8 mouse cellular contexts compared by ENCODE assay signal in genomic region chr7:126791851-126792720, GRCm38 (mm10). TPM values are rescaled to one million over a fixed set of nuclear protein-coding genes. Genes with fewer than 3 reads are reported as not detected.
DNase-seq lines count a peak whose midpoint lies in the region; ATAC-seq and TF ChIP-seq lines count a peak whose summit lies in the region.

Ppp4c (minus strand) TSS chr7:126792496.

- peak within 1 kb of the TSS; percentile 90 for H3K27ac ChIP-seq in CH12.LX (ENCODE audit: insufficient read depth, low read depth)
- peak within 1 kb of the TSS; percentile 96 for H3K27ac ChIP-seq in forebrain, embryonic 12.5 days
- peak within 1 kb of the TSS; percentile 94 for H3K27ac ChIP-seq in heart, postnatal 0 days (ENCODE audit: low read depth)
- H3K27ac ChIP-seq in liver, embryonic 16.5 days (ENCODE audit: low read length), result peak within 1 kb of the TSS; percentile 94
- peak within 1 kb of the TSS; percentile 94 for H3K27ac ChIP-seq in neural tube, embryonic 13.5 days (replicated peaks)
- H3K27ac ChIP-seq in testis, adult 2 months (ENCODE audit: control insufficient read depth, insufficient read depth, low read depth, low read length), result peak within 1 kb of the TSS; percentile 90

- peak within 1 kb of the TSS; percentile 71 to 88 (median 81) for H3K4me3 ChIP-seq in CH12.LX (replicated peaks in 1 of 3; ENCODE audit: low read depth in 2 of 3, low read length in 2 of 3, poor library complexity in 1 of 3)
- H3K4me3 ChIP-seq in forebrain, embryonic 12.5 days (replicated peaks), result peak within 1 kb of the TSS; percentile 90
- peak within 1 kb of the TSS; percentile 89 for H3K4me3 ChIP-seq in heart, postnatal 0 days (ENCODE audit: low read depth, low read length)
- H3K4me3 ChIP-seq in liver, embryonic 16.5 days (ENCODE audit: low read depth, low read length), result peak within 1 kb of the TSS; percentile 94
- peak within 1 kb of the TSS; percentile 87 for H3K4me3 ChIP-seq in neural tube, embryonic 13.5 days
- H3K4me3 ChIP-seq in testis, adult 2 months (ENCODE audit: control insufficient read depth, low read depth, low read length), result peak within 1 kb of the TSS; percentile 98

- peaks cover 8 to 60% of the 10 kb centered on the region in 2 experiments for H3K4me1 ChIP-seq in CH12.LX (ENCODE audit: control insufficient read depth in 1 of 2, insufficient read depth in 2 of 2)
- peaks cover 34% of the 10 kb centered on the region for H3K4me1 ChIP-seq in forebrain, embryonic 12.5 days
- peaks cover 10% of the 10 kb centered on the region for H3K4me1 ChIP-seq in heart, postnatal 0 days (ENCODE audit: control insufficient read depth, insufficient read depth)
- peaks cover 29% of the 10 kb centered on the region for H3K4me1 ChIP-seq in liver, embryonic 16.5 days (ENCODE audit: control insufficient read depth, low read depth, low read length)
- peaks cover 45% of the 10 kb centered on the region for H3K4me1 ChIP-seq in neural tube, embryonic 13.5 days (replicated peaks)
- no peaks in the 10 kb centered on the region; the same call in none of the 2 replicates for H3K4me1 ChIP-seq in testis, adult 2 months (ENCODE audit: control insufficient read depth, insufficient read depth, low read length)

- peaks cover 57 to 73% of the 10 kb centered on the region in 2 experiments for H3K36me3 ChIP-seq in CH12.LX (replicated peaks in 1 of 2; ENCODE audit: control insufficient read depth in 1 of 2, insufficient read depth in 1 of 2, low read length in 1 of 2)
- H3K36me3 ChIP-seq in forebrain, embryonic 12.5 days (replicated peaks), result peaks cover 64% of the 10 kb centered on the region
- H3K36me3 ChIP-seq in heart, postnatal 0 days (replicated peaks; ENCODE audit: control insufficient read depth, insufficient read depth, low read length), result peaks cover 58% of the 10 kb centered on the region
- H3K36me3 ChIP-seq in liver, embryonic 16.5 days (ENCODE audit: control insufficient read depth, insufficient read depth), result peaks cover 31% of the 10 kb centered on the region
- H3K36me3 ChIP-seq in neural tube, embryonic 13.5 days, result peaks cover 61% of the 10 kb centered on the region
- no peaks in the 10 kb centered on the region; the same call in none of the 2 replicates for H3K36me3 ChIP-seq in testis, adult 2 months (ENCODE audit: control insufficient read depth, insufficient read depth, low read length)

- H3K79me2 ChIP-seq in CH12.LX (replicated peaks; ENCODE audit: control insufficient read depth, extremely low read depth, insufficient read depth, poor library complexity, severe bottlenecking), result peaks cover 40% of the 10 kb centered on the region

- peak; percentile 95 for TF ChIP-seq POLR2A in CH12.LX (IDR thresholded peaks at IDR 0.05; ENCODE audit: low read depth, low read length)
- TF ChIP-seq POLR2A in testis, adult 2 months (IDR thresholded peaks at IDR 0.05; ENCODE audit: control insufficient read depth, low read depth, low read length), result peak; percentile 77

- DNase-seq in CH12.LX (ENCODE audit: extremely low read depth), result peak; percentile 98
- peak; percentile 96 for DNase-seq in c-Kit-positive CD71-positive TER-119-negative erythroid progenitor cells, embryonic 14.5 days (ENCODE audit: low read depth)
- DNase-seq in heart, postnatal 0 days (ENCODE audit: low spot score), result peak; percentile 97
- peak; percentile 98 to 99 for DNase-seq in kidney, postnatal 4 days

- no peak for TF ChIP-seq RAD21 in CH12.LX (IDR thresholded peaks at IDR 0.05; ENCODE audit: low read depth, low read length)

- in situ Hi-C loops in CH12.LX (cut with MboI; ENCODE audit: low pct_ligation_motif_present, low pct_unique_long_range_greater_than_20kb, low sequenced_read_pairs), result no loop called here

- no peaks in the 10 kb centered on the region for H3K27me3 ChIP-seq in CH12.LX (replicated peaks)
- no peaks in the 10 kb centered on the region for H3K27me3 ChIP-seq in forebrain, embryonic 12.5 days
- no peaks in the 10 kb centered on the region for H3K27me3 ChIP-seq in heart, postnatal 0 days (ENCODE audit: control insufficient read depth, insufficient read depth, low read length)
- no peaks in the 10 kb centered on the region for H3K27me3 ChIP-seq in liver, embryonic 16.5 days (ENCODE audit: control insufficient read depth, insufficient read depth, low read depth, low read length)
- no peaks in the 10 kb centered on the region for H3K27me3 ChIP-seq in neural tube, embryonic 13.5 days
- no peaks in the 10 kb centered on the region for H3K27me3 ChIP-seq in testis, adult 2 months (ENCODE audit: control insufficient read depth, insufficient read depth, low read length)

- H3K4me2 ChIP-seq in CH12.LX (ENCODE audit: insufficient read depth, low read depth, poor library complexity, severe bottlenecking), result peak within 1 kb of the TSS; percentile 72
- H3K4me2 ChIP-seq in forebrain, embryonic 12.5 days, result peak within 1 kb of the TSS; percentile 57
- H3K4me2 ChIP-seq in heart, postnatal 0 days (ENCODE audit: low read depth, low read length), result peak within 1 kb of the TSS; percentile 84
- peak within 1 kb of the TSS; percentile 83 for H3K4me2 ChIP-seq in liver, embryonic 16.5 days (ENCODE audit: low read depth, low read length)
- H3K4me2 ChIP-seq in neural tube, embryonic 13.5 days, result peak within 1 kb of the TSS; percentile 83

- H3K9ac ChIP-seq in CH12.LX (ENCODE audit: insufficient read depth, low read depth), result peak within 1 kb of the TSS; percentile 96
- H3K9ac ChIP-seq in forebrain, embryonic 12.5 days, result peak within 1 kb of the TSS; percentile 93
- H3K9ac ChIP-seq in heart, postnatal 0 days (replicated peaks; ENCODE audit: low read depth, low read length), result peak within 1 kb of the TSS; percentile 94
- H3K9ac ChIP-seq in liver, embryonic 16.5 days (ENCODE audit: low read depth, low read length), result peak within 1 kb of the TSS; percentile 97
- peak within 1 kb of the TSS; percentile 91 for H3K9ac ChIP-seq in neural tube, embryonic 13.5 days

- under 1% methylated on average over 73 of the region's 83 CpGs for WGBS in forebrain, embryonic 12.5 days
- WGBS in heart, postnatal 0 days, result 1% methylated on average over 79 of the region's 83 CpGs
- WGBS in liver, embryonic 16.5 days (ENCODE audit: insufficient replicate concordance), result under 1% methylated on average over 69 of the region's 83 CpGs
- WGBS in neural tube, embryonic 13.5 days, result under 1% methylated on average over 78 of the region's 83 CpGs

- ATAC-seq in forebrain, embryonic 12.5 days (ENCODE audit: low FRiP score), result peak; percentile 94
- peak; percentile 91 for ATAC-seq in heart, postnatal 0 days (ENCODE audit: insufficient read depth, low read depth)
- ATAC-seq in liver, embryonic 16.5 days (ENCODE audit: low read depth), result peak; percentile 93
- ATAC-seq in neural tube, embryonic 13.5 days (ENCODE audit: low read depth), result peak; percentile 93

- no peak for TF ChIP-seq CTCF in CH12.LX (conservative IDR thresholded peaks at IDR 0.05 in 1 of 2, IDR thresholded peaks at IDR 0.05 in 1 of 2; ENCODE audit: low read depth in 2 of 2, low read length in 2 of 2)
- TF ChIP-seq CTCF in heart, postnatal 0 days (IDR thresholded peaks at IDR 0.05; ENCODE audit: low read depth), result no peak
- TF ChIP-seq CTCF in testis, adult 2 months (IDR thresholded peaks at IDR 0.05; ENCODE audit: control insufficient read depth, insufficient read depth, insufficient replicate concordance, low read depth, low read length), result no peak

- no peak for TF ChIP-seq EP300 in CH12.LX (IDR thresholded peaks at IDR 0.05; ENCODE audit: low read length)
- TF ChIP-seq EP300 in heart, postnatal 0 days (IDR thresholded peaks at IDR 0.05; ENCODE audit: low read depth), result peak; percentile 76

- no peaks in the 10 kb centered on the region for H3K9me3 ChIP-seq in CH12.LX (replicated peaks; ENCODE audit: low read length)
- H3K9me3 ChIP-seq in forebrain, embryonic 12.5 days, result no peaks in the 10 kb centered on the region
- H3K9me3 ChIP-seq in heart, postnatal 0 days (replicated peaks; ENCODE audit: control insufficient read depth, low read length), result no peaks in the 10 kb centered on the region
- H3K9me3 ChIP-seq in liver, embryonic 16.5 days (replicated peaks; ENCODE audit: control insufficient read depth, low read length), result no peaks in the 10 kb centered on the region
- H3K9me3 ChIP-seq in neural tube, embryonic 13.5 days, result no peaks in the 10 kb centered on the region

- dilution Hi-C loops in CH12.LX (cut with MboI; ENCODE audit: extremely low pct_ligation_motif_present, extremely low pct_unique_long_range_greater_than_20kb, low sequenced_read_pairs), result no loop called here

TF ChIP-seq in CH12.LX, 34 proteins besides CTCF, POLR2A, EP300 and RAD21 (continues in another document):
- peak; percentile 6; the same call in 1 of the 2 replicates for TF ChIP-seq GABPA (IDR thresholded peaks at IDR 0.05; ENCODE audit: insufficient replicate concordance, low read depth, low read length)
- TF ChIP-seq NRF1 (IDR thresholded peaks at IDR 0.05; ENCODE audit: low read depth, low read length), result peak; percentile 47; the same call in 1 of the 2 replicates
- TF ChIP-seq MYC (IDR thresholded peaks at IDR 0.05; ENCODE audit: low read depth, low read length), result peak; percentile 54; the same call in 1 of the 2 replicates
- TF ChIP-seq IRF4 (IDR thresholded peaks at IDR 0.05; ENCODE audit: low read depth, low read length), result peak; percentile 7; the same call in 1 of the 2 replicates
- TF ChIP-seq CHD2 (IDR thresholded peaks at IDR 0.05; ENCODE audit: low read length), result 0 out of 2 replicates have a peak, but pooled peaks have one; percentile 62
- no peak for TF ChIP-seq PAX5 (IDR thresholded peaks at IDR 0.05; ENCODE audit: low read length)
- TF ChIP-seq TCF12 (IDR thresholded peaks at IDR 0.05; ENCODE audit: low read depth, low read length), result peak; percentile 84
- peak; percentile 91 for TF ChIP-seq HCFC1 (IDR thresholded peaks at IDR 0.05; ENCODE audit: low read depth, low read length)
- peak; percentile 88; the same call in 1 of the 2 replicates for TF ChIP-seq KAT2A (IDR thresholded peaks at IDR 0.05; ENCODE audit: insufficient replicate concordance, low read length)
- no peak for TF ChIP-seq JUND (conservative IDR thresholded peaks at IDR 0.05; ENCODE audit: low read depth, low read length)
- TF ChIP-seq MAFK (IDR thresholded peaks at IDR 0.05; ENCODE audit: insufficient replicate concordance, low read length), result no peak
- no peak for TF ChIP-seq ZC3H11A (IDR thresholded peaks at IDR 0.05; ENCODE audit: low read depth, low read length)

RNA-seq across cellular contexts. Expression of gene Ppp4c, which starts in this region (rescaled TPM):
- total RNA-seq in CH12.LX (2012; rRNA removed) (201 and 213 TPM in 2 replicates), CH12.LX (2014; rRNA removed) (175 and 195 TPM in 2 replicates)
- 161 and 168 TPM in 2 replicates for polyA plus RNA-seq in CH12.LX (2012; ENCODE audit: insufficient read length, low read depth)
- polyA plus RNA-seq in forebrain, embryonic 12.5 days (2016; fragmentation: Nextera tagmentation; extraction: Ambion mirVana), result 310 and 320 TPM in 2 replicates
- 93.7 and 118 TPM in 2 replicates for total RNA-seq in heart, postnatal 0 days (2014; rRNA removed; ENCODE audit: low replicate concordance)
- polyA plus RNA-seq in heart, postnatal 0 days (2015; fragmentation: Nextera tagmentation; extraction: Ambion mirVana), result 75.8 and 77.4 TPM in 2 replicates
- 82.2 and 91.1 TPM in 2 replicates for polyA plus RNA-seq in liver, embryonic 16.5 days (2015; fragmentation: Nextera tagmentation; extraction: Ambion mirVana)
- polyA plus RNA-seq in neural tube, embryonic 13.5 days (2015; fragmentation: Nextera tagmentation; extraction: Ambion mirVana), result 216 and 230 TPM in 2 replicates
- 252 and 262 TPM in 2 replicates for polyA plus RNA-seq in testis, adult 2 months (2012; rRNA removed)

Comparison
In these comparisons a context has a peak if more than half of its experiments do, and no peak if none do; other contexts are left out.
1. Peak in every context shown above with its lines: DNase-seq, ATAC-seq, H3K4me3 ChIP-seq and H3K27ac ChIP-seq.